Mouse (Mus musculus): ENCODE measurements around the gene Cks1b.
A peak's percentile ranks its signal among the peaks of the same experiment; 100 is the strongest.

The Cks1b gene

GRCm38 (mm10) chr3:89425141-89425525 lies 7.0 kb upstream of the Cks1b start:
- no peak for DNase-seq

- no peak for DNase-seq
Measured at GRCm38 (mm10) chr3:89424416-89425140, 6.4 kb upstream of the Cks1b start.

GRCm38 (mm10) chr3:89422556-89423205 lies 4.5 kb upstream of the Cks1b start:
- no peak for DNase-seq

- DNase-seq, result no peak
Measured at GRCm38 (mm10) chr3:89421810-89422473, 3.8 kb upstream of the Cks1b start.

GRCm38 (mm10) chr3:89421002-89421774 lies 3.0 kb upstream of the Cks1b start:
- peak; percentile 78 for DNase-seq

GRCm38 (mm10) chr3:89420421-89420820 lies 2.2 kb upstream of the Cks1b start:
- DNase-seq, result no peak

GRCm38 (mm10) chr3:89419981-89420380 lies 1.8 kb upstream of the Cks1b start:
- no peak for DNase-seq

- DNase-seq, result peak; percentile 77
Measured at GRCm38 (mm10) chr3:89419571-89419970, 1.4 kb upstream of the Cks1b start.

- peak; percentile 86 for DNase-seq
Measured at GRCm38 (mm10) chr3:89418861-89419250, 673 bp upstream of the Cks1b start.

- DNase-seq, result no peak
Measured at GRCm38 (mm10) chr3:89417840-89418169, 378 bp downstream of the Cks1b start.

- DNase-seq, result no peak
Measured at GRCm38 (mm10) chr3:89417131-89417530, 1.1 kb downstream of the Cks1b start.

- no peak for DNase-seq
Measured at GRCm38 (mm10) chr3:89416158-89416557, 2.0 kb downstream of the Cks1b start.

GRCm38 (mm10) chr3:89411490-89412393 lies 6.4 kb downstream of the Cks1b start, which contains the start of gene Flad1:
Gene Flad1 (minus strand): TSS chr3:89411870.
- DNase-seq, result peak; percentile 100

- DNase-seq, result no peak
Measured at GRCm38 (mm10) chr3:89410864-89411263, 7.3 kb downstream of the Cks1b start.

- no peak for DNase-seq
Measured at GRCm38 (mm10) chr3:89409701-89410100, 8.5 kb downstream of the Cks1b start.

GRCm38 (mm10) chr3:89408448-89408847 lies 9.7 kb downstream of the Cks1b start:
- no peak for DNase-seq

GRCm38 (mm10) chr3:89406887-89407286 lies 11.3 kb downstream of the Cks1b start:
- no peak for DNase-seq

GRCm38 (mm10) chr3:89402693-89403092 lies 15.5 kb downstream of the Cks1b start, which contains the start of gene Lenep:
Gene Lenep (minus strand): TSS chr3:89402793.
- no peak for DNase-seq

- DNase-seq, result no peak
Measured at GRCm38 (mm10) chr3:89401329-89401728, 16.9 kb downstream of the Cks1b start.

- DNase-seq, result no peak
Measured at GRCm38 (mm10) chr3:89396654-89397005, 21.6 kb downstream of the Cks1b start.

GRCm38 (mm10) chr3:89395806-89396653 lies 22.2 kb downstream of the Cks1b start:
- DNase-seq, result peak; percentile 86

All from kidney, adult 9 months (tissue).